Mouse (Mus musculus) C2C12 (cell line): ENCODE data around the gene AU021092.
A peak's percentile ranks its signal among the peaks of the same experiment; 100 is the strongest.

Source experiments
- CEBPB ChIP-seq: IDR thresholded peaks from one replicate; pipeline ENCODE4 v1.6.1; 2011; ENCODE audit warnings: low read depth, mild to moderate bottlenecking, control low read depth, moderate library complexity
- CTCF ChIP-seq: IDR thresholded peaks from one replicate; pipeline ENCODE4 v1.5.1; 2011; ENCODE audit not compliant: control insufficient read depth, insufficient read depth, insufficient read length
- MYOD1 ChIP-seq: IDR thresholded peaks from one replicate; pipeline ENCODE4 v1.6.1; 2011; ENCODE audit warnings: low read depth; ENCODE audit not compliant: control insufficient read depth, insufficient read length
- MYOG ChIP-seq: IDR thresholded peaks from one replicate; pipeline ENCODE4 v1.6.1; 2011; ENCODE audit not compliant: control insufficient read depth, insufficient read length; ENCODE audit errors: extremely low read depth
- USF1 ChIP-seq: IDR thresholded peaks from one replicate; pipeline ENCODE4 v1.6.1; 2011; ENCODE audit warnings: low read depth, mild to moderate bottlenecking, control low read depth, moderate library complexity

DNA sequence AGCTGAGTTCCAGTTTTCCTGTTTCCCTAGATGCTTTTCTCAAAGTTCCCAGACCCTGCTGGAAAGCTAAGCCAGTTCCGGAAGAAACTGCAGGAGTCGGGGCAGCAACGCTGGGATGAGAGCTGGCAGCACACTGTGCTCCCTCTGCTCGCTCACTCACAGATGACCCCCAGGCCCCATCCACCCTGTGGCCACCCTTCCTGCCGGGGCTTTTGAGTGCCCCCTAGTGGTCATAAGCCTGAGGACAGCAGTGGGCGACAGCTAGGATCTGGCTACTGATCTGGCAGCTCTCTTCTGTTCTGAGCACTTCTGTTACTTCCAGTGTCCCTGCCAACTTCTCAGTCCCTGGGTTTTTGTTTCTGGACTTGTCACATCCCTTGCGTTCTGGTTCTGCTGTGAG lies 22.3 kb upstream of the AU021092 start:
- TF ChIP-seq CTCF, result peak; percentile 79
- no peak for TF ChIP-seq MYOG
- no peak for TF ChIP-seq MYOD1
- no peak for TF ChIP-seq USF1
- TF ChIP-seq CEBPB, result no peak
